Mouse (Mus musculus): ENCODE measurements around the gene Srp54c. TPM values are rescaled to one million over a fixed set of nuclear protein-coding genes. Genes with fewer than 3 reads are reported as not detected.

Gene Srp54c
- polyA plus RNA-seq, 1 experiment from 2014 or later, result 75.1 TPM

DNA sequence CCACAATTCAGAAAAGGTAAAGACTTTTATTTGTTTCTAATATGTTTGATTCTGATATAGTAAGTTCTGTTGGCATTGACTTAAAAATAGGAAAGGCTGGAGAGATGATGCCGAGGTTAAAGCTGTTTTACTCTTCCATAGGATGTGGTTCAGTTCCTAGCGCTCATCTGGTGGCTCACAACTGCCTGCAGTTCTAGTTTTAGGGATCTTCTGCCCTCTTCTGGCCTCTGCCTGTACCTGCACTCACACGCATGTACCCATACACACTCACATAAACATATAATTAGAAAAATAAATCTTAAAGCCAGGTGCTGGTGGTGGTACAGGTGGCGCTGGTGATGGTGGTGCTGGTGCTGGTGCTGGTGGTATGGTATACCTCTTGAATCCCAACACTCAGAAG, 76.4 kb downstream of the Srp54c start:
- no peak overlapping the region for H3K4me2 ChIP-seq (replicated peaks; ENCODE audit: low read depth, low read length)
- H3K27ac ChIP-seq (ENCODE audit: low read depth, low read length), result no peak overlapping the region
- no peak overlapping the region for H3K9ac ChIP-seq (ENCODE audit: low read depth, low read length)
- ATAC-seq (ENCODE audit: low FRiP score) (no peak), DNase-seq (ENCODE audit: low spot score) (no peak)
- no peaks in the 10 kb centered on the region for H3K36me3 ChIP-seq (ENCODE audit: control insufficient read depth, insufficient read depth, low read length)
- no peaks in the 10 kb centered on the region for H3K4me1 ChIP-seq (replicated peaks; ENCODE audit: control insufficient read depth, insufficient read depth, low read length)
- no peaks in the 10 kb centered on the region for H3K9me3 ChIP-seq (ENCODE audit: control insufficient read depth, low read length)
- no peaks in the 10 kb centered on the region for H3K27me3 ChIP-seq (ENCODE audit: control insufficient read depth, insufficient read depth, low read length)
- H3K4me3 ChIP-seq (ENCODE audit: low read depth, low read length), result no peak overlapping the region
- WGBS, result 98% methylated on average over 4 of the region's 4 CpGs

DNA sequence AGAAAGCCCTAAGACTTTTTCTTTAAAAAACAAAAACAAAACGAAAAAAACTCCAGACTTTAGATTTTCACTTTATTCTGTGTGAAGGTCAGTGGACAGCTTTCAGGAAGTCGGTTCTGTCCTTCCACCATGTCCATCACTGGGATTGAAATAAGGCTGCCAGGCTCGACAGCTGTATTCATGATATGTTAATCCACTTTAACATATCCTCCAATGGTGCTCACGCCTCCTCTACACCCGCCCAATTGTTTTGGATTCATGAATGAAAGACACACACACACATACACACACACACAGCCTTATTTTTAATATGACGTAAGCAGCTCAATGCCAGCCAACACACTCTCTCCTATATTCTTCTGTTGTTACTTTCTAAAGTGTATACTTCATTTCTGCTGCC, 77.6 kb downstream of the Srp54c start:
- no peaks in the 10 kb centered on the region for H3K27me3 ChIP-seq (ENCODE audit: control insufficient read depth, insufficient read depth, low read length)
- no peak for ATAC-seq (ENCODE audit: low FRiP score)
- no peaks in the 10 kb centered on the region for H3K36me3 ChIP-seq (ENCODE audit: control insufficient read depth, insufficient read depth, low read length)
- DNase-seq (ENCODE audit: low spot score), result no peak
- no peak overlapping the region for H3K9ac ChIP-seq (ENCODE audit: low read depth, low read length)
- no peaks in the 10 kb centered on the region for H3K9me3 ChIP-seq (ENCODE audit: control insufficient read depth, low read length)
- 76% methylated on average over 6 of the region's 6 CpGs for WGBS
- no peak overlapping the region for H3K27ac ChIP-seq (ENCODE audit: low read depth, low read length)
- H3K4me1 ChIP-seq (replicated peaks; ENCODE audit: control insufficient read depth, insufficient read depth, low read length), result no peaks in the 10 kb centered on the region
- H3K4me3 ChIP-seq (ENCODE audit: low read depth, low read length), result no peak overlapping the region
- no peak overlapping the region for H3K4me2 ChIP-seq (replicated peaks; ENCODE audit: low read depth, low read length)

DNA sequence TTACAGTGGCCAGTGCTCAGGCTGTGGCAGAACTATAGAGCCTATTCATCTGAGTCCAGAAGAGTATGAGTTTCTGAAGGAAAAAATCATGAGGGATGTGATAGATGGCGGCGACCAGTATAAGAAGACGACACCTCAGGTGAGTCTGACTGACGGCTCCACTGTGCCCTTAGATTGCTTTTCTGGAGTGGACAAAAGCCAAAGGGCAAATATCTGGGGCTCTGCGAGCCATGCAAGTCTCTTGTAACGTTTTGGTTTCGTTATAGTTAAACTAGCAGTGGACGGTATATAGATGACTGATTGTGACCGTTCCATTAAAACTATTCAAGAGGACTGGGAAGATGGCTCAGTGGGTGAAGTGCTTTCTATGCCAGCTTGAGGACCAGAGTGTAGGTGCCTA, 78.8 kb downstream of the Srp54c start:
- no peak overlapping the region for H3K4me3 ChIP-seq (ENCODE audit: low read depth, low read length)
- no peaks in the 10 kb centered on the region for H3K9me3 ChIP-seq (ENCODE audit: control insufficient read depth, low read length)
- H3K4me2 ChIP-seq (replicated peaks; ENCODE audit: low read depth, low read length), result no peak overlapping the region
- no peaks in the 10 kb centered on the region for H3K27me3 ChIP-seq (ENCODE audit: control insufficient read depth, insufficient read depth, low read length)
- ATAC-seq (ENCODE audit: low FRiP score) (no peak), DNase-seq (ENCODE audit: low spot score) (no peak)
- no peaks in the 10 kb centered on the region for H3K36me3 ChIP-seq (ENCODE audit: control insufficient read depth, insufficient read depth, low read length)
- H3K27ac ChIP-seq (ENCODE audit: low read depth, low read length), result no peak overlapping the region
- no peaks in the 10 kb centered on the region for H3K4me1 ChIP-seq (replicated peaks; ENCODE audit: control insufficient read depth, insufficient read depth, low read length)
- H3K9ac ChIP-seq (ENCODE audit: low read depth, low read length), result no peak overlapping the region
- 95% methylated on average over 9 of the region's 9 CpGs for WGBS

DNA sequence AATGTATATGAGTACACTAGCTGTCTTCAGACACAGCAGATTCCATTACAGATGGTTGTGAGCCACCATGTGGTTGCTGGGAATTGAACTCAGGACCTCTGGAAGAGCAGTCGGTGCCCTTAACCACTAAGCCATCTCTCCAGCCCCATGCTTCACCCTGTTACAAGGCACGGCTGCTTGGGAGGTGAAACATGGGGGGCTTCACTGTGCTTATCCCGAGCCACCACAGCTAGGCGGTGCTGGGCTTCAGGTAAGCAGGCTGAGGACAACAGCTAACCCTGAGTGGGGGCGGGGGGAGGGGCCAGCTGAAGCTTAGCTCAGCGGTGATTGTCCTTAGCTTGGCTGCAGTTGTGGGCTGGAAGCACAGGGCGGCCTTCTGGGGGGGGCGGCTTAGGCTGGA, 79.5 kb downstream of the Srp54c start:
- Histone ChIP-seq H3K4me2 (replicated peaks; ENCODE audit: low read depth, low read length) (no peak overlapping the region), H3K36me3 (ENCODE audit: control insufficient read depth, insufficient read depth, low read length) (no peaks in the 10 kb centered on the region), H3K27me3 (ENCODE audit: control insufficient read depth, insufficient read depth, low read length) (no peaks in the 10 kb centered on the region), H3K4me1 (replicated peaks; ENCODE audit: control insufficient read depth, insufficient read depth, low read length) (no peaks in the 10 kb centered on the region), H3K9me3 (ENCODE audit: control insufficient read depth, low read length) (no peaks in the 10 kb centered on the region), H3K27ac (ENCODE audit: low read depth, low read length) (no peak overlapping the region), H3K4me3 (ENCODE audit: low read depth, low read length) (no peak overlapping the region), H3K9ac (ENCODE audit: low read depth, low read length) (no peak overlapping the region)
- DNase-seq (ENCODE audit: low spot score) (no peak), ATAC-seq (ENCODE audit: low FRiP score) (no peak)
- 73% methylated on average over 8 of the region's 8 CpGs for WGBS

DNA sequence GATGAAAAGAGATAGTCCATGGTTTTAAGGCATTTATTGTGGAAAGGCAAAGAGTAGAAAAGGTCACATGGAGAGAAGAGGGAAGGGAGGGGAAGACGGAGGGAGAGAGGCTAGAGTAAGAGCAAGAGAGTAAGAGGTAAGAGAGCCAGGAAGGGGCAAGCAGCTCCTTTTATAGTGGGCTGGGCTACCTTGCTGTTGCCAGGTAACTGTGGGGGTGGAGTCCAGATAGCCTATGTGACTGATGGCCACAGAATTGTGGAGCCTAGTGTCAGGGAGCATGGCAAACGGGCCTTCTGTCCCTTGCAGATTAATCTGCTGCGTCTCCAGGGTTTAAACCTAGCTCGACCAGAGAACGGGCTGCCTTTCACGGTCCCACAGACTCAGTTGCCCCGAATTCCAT, 81.9 kb downstream of the Srp54c start:
- ATAC-seq (ENCODE audit: low FRiP score), result no peak
- 91% methylated on average over 7 of the region's 7 CpGs for WGBS

More for the DNA sequence above, 81.9 kb downstream of the Srp54c start:
- no peaks in the 10 kb centered on the region for H3K9me3 ChIP-seq (ENCODE audit: control insufficient read depth, low read length)
- H3K4me3 ChIP-seq (ENCODE audit: low read depth, low read length), result no peak overlapping the region
- no peaks in the 10 kb centered on the region for H3K36me3 ChIP-seq (ENCODE audit: control insufficient read depth, insufficient read depth, low read length)
- no peaks in the 10 kb centered on the region for H3K27me3 ChIP-seq (ENCODE audit: control insufficient read depth, insufficient read depth, low read length)
- no peak overlapping the region for H3K9ac ChIP-seq (ENCODE audit: low read depth, low read length)
- H3K4me2 ChIP-seq (replicated peaks; ENCODE audit: low read depth, low read length), result no peak overlapping the region
- H3K4me1 ChIP-seq (replicated peaks; ENCODE audit: control insufficient read depth, insufficient read depth, low read length), result no peaks in the 10 kb centered on the region
- H3K27ac ChIP-seq (ENCODE audit: low read depth, low read length), result no peak overlapping the region
- DNase-seq (ENCODE audit: low spot score), result no peak

Other genes starting within 250 kb of the Srp54c start
- gene Gm20403, start 243.6 kb upstream of the Srp54c start, polyA plus RNA-seq (2014; fragmentation: Nextera tagmentation; extraction: Ambion mirVana), result not detected in 2 replicates
- gene Baz1a, start 215.8 kb upstream of the Srp54c start, polyA plus RNA-seq (2014; fragmentation: Nextera tagmentation; extraction: Ambion mirVana), result 29.0 and 42.1 TPM in 2 replicates
- 33.0 and 35.3 TPM in 2 replicates for gene 2700097O09Rik, start 150.1 kb upstream of the Srp54c start, polyA plus RNA-seq (2014; fragmentation: Nextera tagmentation; extraction: Ambion mirVana)
- 173 and 182 TPM in 2 replicates for gene Srp54a, start 149.9 kb upstream of the Srp54c start, polyA plus RNA-seq (2014; fragmentation: Nextera tagmentation; extraction: Ambion mirVana)
- 10.3 and 19.9 TPM in 2 replicates for gene Fam177a, start 105.7 kb upstream of the Srp54c start, polyA plus RNA-seq (2014; fragmentation: Nextera tagmentation; extraction: Ambion mirVana)
- gene Srp54b, start 75.1 kb upstream of the Srp54c start, polyA plus RNA-seq (2014; fragmentation: Nextera tagmentation; extraction: Ambion mirVana), result 59.1 TPM in 2 replicates
- gene 1700047I17Rik2, start 30.6 kb upstream of the Srp54c start, polyA plus RNA-seq (2014; fragmentation: Nextera tagmentation; extraction: Ambion mirVana), result 10.9 TPM in 1 of 2 replicates, not detected in the other
- 18.1 and 20.0 TPM in 2 replicates for gene 1110008L16Rik, start 69.4 kb downstream of the Srp54c start, polyA plus RNA-seq (2014; fragmentation: Nextera tagmentation; extraction: Ambion mirVana)
- gene Ppp2r3c, start 72.8 kb downstream of the Srp54c start, polyA plus RNA-seq (2014; fragmentation: Nextera tagmentation; extraction: Ambion mirVana), result 33.6 and 34.5 TPM in 2 replicates
- 503 and 508 TPM in 2 replicates for gene Psma6, start 154.1 kb downstream of the Srp54c start, polyA plus RNA-seq (2014; fragmentation: Nextera tagmentation; extraction: Ambion mirVana)